Mouse (Mus musculus) left cerebral cortex, postnatal 25 days (tissue): ENCODE measurements at regions not wholly inside any gene's neighbourhood (a gene's known extent, or its start where the extent isn't known, plus 50 kb on each side); places are given as distances from the start of the nearest gene placed in this dataset.

Experiments used
- DNase-seq, 2 experiments: peaks; one replicate each; pipeline ENCODE4 v3.0.0; 2022; ENCODE audit warnings: low spot score in 2 of 2, mixed read lengths in 1 of 2
- intact Hi-C: fragments of 180-260 bp; cut with DNase I; formaldehyde crosslinking; loops from one replicate; pipeline ENCODE4 v1.15.1; 2025

DNA sequence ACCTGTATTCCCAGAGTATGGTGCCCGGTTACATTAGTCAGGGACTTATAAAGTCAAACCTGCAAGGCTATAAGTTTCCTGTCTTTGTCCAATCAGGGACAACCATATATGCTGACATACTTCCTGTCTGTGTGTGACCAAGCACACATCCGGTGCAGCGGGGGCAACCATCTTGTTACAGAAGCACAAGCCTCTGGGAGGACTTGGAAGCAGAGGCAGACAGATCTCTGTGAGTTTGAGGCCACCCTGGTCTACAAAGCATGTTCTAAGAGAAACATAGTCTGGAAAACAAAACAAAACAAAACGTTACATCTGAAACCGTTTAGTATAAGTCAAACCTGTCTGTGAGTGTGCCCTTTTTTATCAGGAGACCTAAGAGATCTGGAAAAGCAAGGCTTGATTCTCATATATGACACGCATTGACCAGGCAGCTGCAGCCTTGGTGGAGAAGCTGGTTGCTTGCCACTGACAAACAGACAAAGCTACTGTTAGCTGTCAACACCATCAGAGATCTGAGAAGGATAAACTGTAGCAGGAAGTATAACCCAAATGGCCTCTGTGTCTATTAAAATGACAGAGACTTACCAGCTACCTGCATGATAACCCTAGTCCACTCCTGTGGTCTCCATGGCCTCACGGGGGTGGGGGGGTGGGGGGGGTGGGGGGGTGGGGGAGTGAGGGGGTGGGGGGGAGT, 72.6 kb upstream of the Bmp2k start:
- DNase-seq, result no peak
- intact Hi-C loops, result no loop called here

DNA sequence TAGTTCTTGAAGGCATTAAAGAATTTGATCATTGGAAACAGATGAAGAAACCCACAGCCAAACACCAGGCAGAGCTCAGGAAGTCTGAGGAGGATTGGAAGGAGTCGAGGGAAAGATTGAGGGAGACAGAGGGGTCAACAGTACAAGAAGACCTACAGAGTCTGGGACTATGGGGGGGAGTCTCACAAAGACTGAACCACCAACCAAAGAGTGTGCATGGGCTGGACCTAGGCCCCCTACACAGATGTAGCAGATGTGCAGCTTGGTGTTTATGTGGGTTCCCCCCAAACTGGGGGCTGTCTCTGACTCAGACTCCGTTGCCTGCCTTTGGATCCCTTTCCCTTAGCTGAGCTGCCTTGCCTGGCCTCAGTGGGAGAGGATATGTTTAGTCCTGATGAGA, 71.5 kb upstream of the Bmp2k start:
- intact Hi-C loops, result no loop called here
- DNase-seq, result no peak

DNA sequence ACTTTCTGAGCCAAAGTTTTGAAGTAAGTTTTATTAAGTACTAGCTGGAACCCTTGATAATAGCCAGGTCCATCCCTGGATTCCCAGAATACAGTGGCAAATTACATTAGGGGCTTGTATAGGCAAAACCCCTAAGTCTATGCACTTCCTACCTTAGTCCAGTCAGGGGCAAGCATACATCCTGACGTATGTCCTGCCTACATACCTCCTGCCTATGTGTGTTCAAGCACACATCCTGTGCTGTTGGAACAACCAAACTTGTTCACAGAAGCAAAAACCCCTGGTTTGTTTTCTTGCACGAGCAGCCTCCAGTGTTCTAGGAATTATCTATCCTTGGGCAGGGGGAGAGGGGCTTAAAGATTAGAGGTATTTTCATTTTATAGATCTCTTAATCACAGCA, 66.4 kb upstream of the Bmp2k start:
- intact Hi-C loops, result no loop called here
- DNase-seq, result no peak

DNA sequence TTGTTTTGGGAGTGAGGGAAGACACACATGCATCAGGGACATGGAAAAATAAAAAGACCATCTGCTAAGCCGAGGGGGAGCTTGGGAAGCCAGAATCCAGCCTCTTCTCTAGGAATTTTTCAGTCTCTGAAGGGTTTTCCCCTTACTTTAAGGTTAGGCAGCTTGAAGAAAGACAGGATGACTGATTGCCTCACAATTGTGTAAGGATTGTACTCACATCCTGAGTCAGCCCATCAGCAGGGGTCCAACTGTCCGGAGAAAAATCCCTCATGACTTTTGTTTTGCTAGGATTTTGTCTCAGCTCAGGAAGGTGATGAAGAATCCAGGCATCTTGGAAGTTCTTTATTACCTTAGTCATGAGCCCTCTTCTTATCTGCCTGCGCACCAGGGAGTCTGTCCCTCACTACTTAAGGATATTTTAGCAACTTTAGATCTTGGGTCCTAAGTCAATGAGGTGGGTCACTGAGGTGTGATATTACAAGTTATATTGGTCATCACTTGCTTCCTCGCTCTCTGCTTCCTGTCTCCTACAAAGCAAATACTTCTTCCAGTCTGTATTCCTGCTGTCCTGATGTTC, 65.8 kb upstream of the Bmp2k start:
- intact Hi-C loops, result no loop called here
- no peak for DNase-seq

DNA sequence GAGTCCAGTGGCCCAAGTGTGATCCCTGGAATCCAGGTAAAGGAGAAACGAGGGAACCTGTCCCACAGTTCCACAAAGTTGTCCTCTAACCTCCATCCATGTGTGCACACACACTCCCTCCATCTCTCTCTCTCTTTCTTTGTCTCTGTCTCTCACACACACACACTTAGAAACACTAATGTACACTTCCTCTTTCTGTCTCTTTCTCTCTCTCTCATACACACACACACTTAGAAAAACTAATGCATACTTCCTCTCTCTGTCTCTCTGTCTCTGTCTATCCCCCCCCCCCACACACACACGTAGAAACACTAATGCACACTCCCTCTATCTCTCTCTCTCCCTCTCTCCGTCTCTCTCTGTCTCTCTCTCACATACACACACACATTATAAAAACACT, 61.2 kb upstream of the Bmp2k start:
- intact Hi-C loops, result no loop called here
- no peak for DNase-seq

DNA sequence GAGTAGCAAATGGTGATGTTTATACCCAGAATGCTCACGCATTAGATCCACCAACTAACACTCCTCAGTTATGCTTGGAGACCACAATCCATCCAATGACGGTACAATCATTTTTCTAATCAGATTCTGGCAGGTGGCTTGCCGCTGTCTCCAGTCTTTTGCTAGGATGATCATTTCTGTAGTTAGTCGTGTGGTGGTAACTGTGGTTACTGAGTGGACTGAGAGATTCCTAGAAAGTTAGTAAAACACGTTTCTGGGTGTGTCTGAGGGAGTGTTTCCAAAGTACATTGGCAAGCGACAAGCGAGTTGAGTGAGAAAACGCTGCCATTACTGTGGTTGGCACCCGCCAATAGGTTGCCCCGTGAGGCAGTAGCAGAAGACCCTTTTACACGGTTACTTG, 58.8 kb upstream of the Bmp2k start:
- no peak for DNase-seq
- intact Hi-C loops, result no loop called here

DNA sequence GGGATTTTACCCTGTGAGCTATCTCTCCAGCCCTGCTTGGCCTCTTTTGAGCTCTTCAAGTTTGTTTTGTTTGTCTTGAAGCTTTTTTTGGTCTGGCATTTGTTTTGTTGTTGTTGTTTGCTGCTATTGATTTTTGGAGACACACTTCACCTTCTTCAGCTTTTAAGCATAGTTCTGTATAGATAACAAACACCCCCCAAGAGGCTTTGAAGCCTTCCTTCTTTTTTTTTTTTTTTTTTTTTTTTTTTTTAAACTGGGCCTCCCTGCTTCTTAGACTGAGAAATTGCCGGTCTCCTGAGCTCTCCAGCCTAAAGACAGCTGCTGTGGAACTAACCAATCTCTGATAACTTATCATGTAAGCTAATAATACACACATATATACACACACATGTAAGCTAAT, 58.2 kb upstream of the Bmp2k start:
- DNase-seq, result no peak
- intact Hi-C loops, result no loop called here

DNA sequence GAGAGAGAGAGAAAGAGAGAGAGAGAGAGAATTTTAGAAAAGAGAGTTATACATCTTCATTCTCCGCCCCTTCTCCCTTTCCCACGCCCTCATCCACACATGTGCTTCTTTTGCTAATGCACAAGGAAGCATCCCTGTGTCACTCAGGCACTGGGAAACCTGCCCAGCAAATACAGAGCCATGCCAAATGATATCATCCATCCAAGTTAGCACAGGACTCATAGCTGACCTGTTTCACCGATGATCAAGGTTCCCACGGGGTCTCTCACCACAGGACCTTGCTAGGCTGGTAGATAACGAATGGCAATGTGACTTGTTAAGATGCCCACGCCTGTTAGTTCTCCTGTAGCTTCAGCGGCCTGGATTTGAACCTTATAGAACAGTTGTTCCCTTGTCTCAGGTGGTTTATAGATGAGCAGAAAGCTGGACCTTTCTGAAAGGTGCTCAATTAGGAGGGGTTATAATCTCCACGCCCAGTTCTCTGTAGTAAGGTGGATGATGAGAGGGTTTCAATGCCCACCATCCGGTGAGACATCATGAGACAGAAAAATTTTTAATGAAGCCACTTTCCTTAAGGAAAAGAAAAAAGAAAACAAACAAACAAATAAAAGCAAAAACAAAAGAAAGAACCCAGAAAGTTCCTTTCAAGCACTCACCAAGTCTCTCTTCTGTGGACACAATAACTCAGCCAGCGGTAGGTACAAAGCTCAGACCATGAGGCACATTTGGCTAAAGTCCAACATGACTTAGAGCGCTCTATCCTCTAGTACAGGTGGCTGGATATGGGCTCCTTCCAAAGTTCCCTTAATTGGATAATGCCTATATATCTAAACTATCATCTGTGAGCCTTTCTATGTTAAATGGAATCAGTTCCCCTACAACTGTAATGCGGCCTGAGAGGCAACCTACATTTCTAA, 57.1 kb upstream of the Bmp2k start:
- DNase-seq, result no peak
- intact Hi-C loops, result no loop called here

DNA sequence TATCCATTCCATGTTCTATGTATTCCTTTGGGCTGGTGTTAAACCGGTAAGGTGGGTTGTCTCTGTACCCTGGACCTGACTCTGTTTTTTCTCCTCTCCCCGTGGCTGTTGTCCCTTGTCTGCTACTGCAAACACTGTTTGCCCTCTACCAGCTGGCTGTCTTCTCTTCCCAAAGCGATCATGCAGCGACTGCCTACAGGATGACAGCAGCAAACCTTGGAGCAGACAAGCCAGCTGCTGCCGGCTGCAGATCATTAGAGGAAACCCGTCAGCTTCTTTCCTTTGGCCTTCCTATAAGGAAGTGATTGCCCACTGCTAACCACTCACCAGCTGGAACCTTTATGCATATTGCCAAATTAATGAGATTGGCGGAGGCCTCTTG, 56.4 kb upstream of the Bmp2k start:
- no peak for DNase-seq
- intact Hi-C loops, result no loop called here

DNA sequence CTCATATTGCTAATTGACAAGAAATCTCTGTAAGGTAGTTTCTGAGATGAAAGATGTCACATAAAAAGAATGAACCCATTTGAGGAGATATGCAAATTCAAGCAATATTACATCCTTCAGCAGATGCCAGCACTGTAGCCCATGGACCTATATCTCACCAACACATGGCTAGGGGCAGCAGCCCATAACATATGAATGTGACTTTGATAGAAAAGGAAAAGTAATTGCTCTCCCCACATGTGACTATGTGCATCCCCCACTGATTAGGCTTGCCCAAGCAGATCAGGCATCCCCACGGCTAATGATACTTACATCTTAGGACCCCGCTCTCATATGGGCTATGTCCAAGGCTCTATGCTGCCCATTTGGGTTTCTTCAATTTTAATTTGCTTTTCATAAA, 56.0 kb upstream of the Bmp2k start:
- intact Hi-C loops, result no loop called here
- DNase-seq, result no peak
